Mouse (Mus musculus) heart, embryonic 16.5 days (tissue): Measurements from ENCODE around the gene Actr8. TPM values are rescaled to one million over a fixed set of nuclear protein-coding genes. Genes with fewer than 3 reads are reported as not detected.

Experiments
- microRNA-seq: library from miRNA; unstranded; fragments of <30 nt; microRNA quantifications from one replicate; pipeline ENCODE4, GENCODE M21; 2017
- polyA plus RNA-seq: library from polyadenylated mRNA; unstranded; fragments of >200 nt; fragmentation: Nextera tagmentation; extraction: Ambion mirVana; gene quantifications from 2 replicates; pipeline ENCODE4 v1.2.1, GENCODE M21; 2015

The Actr8 gene
- polyA plus RNA-seq, 1 experiment from 2014 or later, result 54.2 TPM

Small RNA genes lying within 50 kb of the gene (microRNA-seq; reads per million reads assigned to microRNA genes)
- gene Mir6947, result 0.79 reads per million

Other genes starting within 250 kb of the Actr8 start
- 204 and 234 TPM in 2 replicates for gene Selenok, start 10.0 kb upstream of the Actr8 start, polyA plus RNA-seq
- 2.2 and 4.5 TPM in 2 replicates for gene Il17rb, start 30.6 kb downstream of the Actr8 start, polyA plus RNA-seq
- 0.75 and 1.5 TPM in 2 replicates for gene Chdh, start 30.7 kb downstream of the Actr8 start, polyA plus RNA-seq